Mouse (Mus musculus) heart, adult 2 months (tissue): ENCODE measurements at regions not wholly inside any gene's neighbourhood (a gene's known extent, or its start where the extent isn't known, plus 50 kb on each side); places are given as distances from the start of the nearest gene placed in this dataset.

ENCODE experiments used
- CTCF ChIP-seq: fragments of 200-600 bp; IDR thresholded peaks from 2 replicates; pipeline ENCODE4 v1.8.1; 2022; ENCODE audit warnings: antibody characterized with exemption, mild to moderate bottlenecking, moderate library complexity
- POLR2A ChIP-seq: fragments of 200-500 bp; IDR thresholded peaks from 2 replicates; pipeline ENCODE4 v1.6.1; 2011; ENCODE audit warnings: mild to moderate bottlenecking, low read depth, low read length, control low read depth; ENCODE audit not compliant: insufficient read depth

GRCm38 (mm10) chr11:57918447-57919059 is 85.9 kb upstream of the Hand1 start:
- TF ChIP-seq POLR2A (no peak), CTCF (no peak)
